Mouse (Mus musculus) adrenal gland, postnatal 25 days (tissue): ENCODE data around the gene Adcy10. TPM values are rescaled to one million over a fixed set of nuclear protein-coding genes. Genes with fewer than 3 reads are reported as not detected.

Source experiments
- DNase-seq: peaks from one replicate; pipeline ENCODE4 v3.0.0; 2021; ENCODE audit warnings: mixed read lengths
- long read RNA-seq: library from polyadenylated mRNA; stranded (forward); transcript quantifications from one replicate; pipeline ENCODE4 v2.0.0, GENCODE M21; 2021
- total RNA-seq: library from RNA; stranded (reverse); gene quantifications from 2 replicates; pipeline ENCODE4 v1.2.3, GENCODE M21; 2021

The Adcy10 gene
- 0.62 and 0.70 TPM in 2 replicates for total RNA-seq
- long read RNA-seq = 0 reads

GRCm38 (mm10) chr1:165484688-165485233, at the start of gene Adcy10:
Adcy10 (plus strand) TSS chr1:165485183.
- no peak for DNase-seq

- DNase-seq = no peak
Observed at GRCm38 (mm10) chr1:165438289-165439021, 46.5 kb upstream of the Adcy10 start.

- no peak for DNase-seq
Observed at GRCm38 (mm10) chr1:165440788-165441187, 44.2 kb upstream of the Adcy10 start.

- no peak for DNase-seq
Observed at GRCm38 (mm10) chr1:165441201-165441600, 43.8 kb upstream of the Adcy10 start.

- DNase-seq = no peak
Observed at GRCm38 (mm10) chr1:165441719-165442118, 43.3 kb upstream of the Adcy10 start.

- DNase-seq = no peak
Observed at GRCm38 (mm10) chr1:165459041-165459502, 25.9 kb upstream of the Adcy10 start.

- DNase-seq = peak; percentile 56
Observed at GRCm38 (mm10) chr1:165459503-165460181, 25.3 kb upstream of the Adcy10 start.

- peak; percentile 100 for DNase-seq
Observed at GRCm38 (mm10) chr1:165460360-165460800, 24.6 kb upstream of the Adcy10 start, which contains the start of the genes Dcaf6 and Mpc2. Dcaf6 (minus strand) TSS chr1:165460475. Mpc2 (plus strand) TSS chr1:165460637.

GRCm38 (mm10) chr1:165460801-165461377, 24.1 kb upstream of the Adcy10 start:
- DNase-seq = peak; percentile 98

GRCm38 (mm10) chr1:165461681-165462080, 23.3 kb upstream of the Adcy10 start:
- DNase-seq = no peak

- DNase-seq = no peak
Observed at GRCm38 (mm10) chr1:165462861-165463260, 22.1 kb upstream of the Adcy10 start.

GRCm38 (mm10) chr1:165464574-165464973, 20.4 kb upstream of the Adcy10 start:
- DNase-seq = no peak

- no peak for DNase-seq
Observed at GRCm38 (mm10) chr1:165468971-165469370, 16.0 kb upstream of the Adcy10 start.

GRCm38 (mm10) chr1:165469717-165470116, 15.3 kb upstream of the Adcy10 start:
- no peak for DNase-seq

GRCm38 (mm10) chr1:165471490-165471889, 13.5 kb upstream of the Adcy10 start:
- DNase-seq = no peak

- no peak for DNase-seq
Observed at GRCm38 (mm10) chr1:165486108-165486507, 1.1 kb downstream of the Adcy10 start.

GRCm38 (mm10) chr1:165489197-165489596, 4.2 kb downstream of the Adcy10 start:
- no peak for DNase-seq

- DNase-seq = no peak
Observed at GRCm38 (mm10) chr1:165498856-165499255, 13.9 kb downstream of the Adcy10 start.

- DNase-seq = peak; percentile 50
Observed at GRCm38 (mm10) chr1:165503307-165504024, 18.5 kb downstream of the Adcy10 start.

GRCm38 (mm10) chr1:165506303-165506702, 21.3 kb downstream of the Adcy10 start:
- no peak for DNase-seq

GRCm38 (mm10) chr1:165510161-165510560, 25.2 kb downstream of the Adcy10 start:
- peak; percentile 37 for DNase-seq

GRCm38 (mm10) chr1:165520716-165521115, 35.7 kb downstream of the Adcy10 start:
- DNase-seq = no peak
